Mouse (Mus musculus) lung, embryonic 15.5 days (tissue): Measurements from ENCODE around the gene Lingo4. TPM values are rescaled to one million over a fixed set of nuclear protein-coding genes. Genes with fewer than 3 reads are reported as not detected.
A peak's percentile ranks its signal among the peaks of the same experiment; 100 is the strongest.

ENCODE experiments used
- ATAC-seq: fragments of 200-750 bp; cut with Nextera tagmentation; 2 replicates; pipeline ENCODE4 v1.8.0; 2017; ENCODE audit warnings: moderate number of reproducible peaks, borderline replicate concordance; ENCODE audit not compliant: low FRiP score, low TSS enrichment; ENCODE audit errors: extremely low read depth
- H3K27ac ChIP-seq: fragments of 300-500 bp; sonication (generic); 2 replicates; pipeline ENCODE4 v1.5.1; 2015; ENCODE audit warnings: moderate library complexity, mild to moderate bottlenecking, inconsistent platforms
- H3K27me3 ChIP-seq: fragments of 300-500 bp; sonication (generic); 2 replicates; pipeline ENCODE4 v1.6.1; 2015; ENCODE audit warnings: inconsistent platforms
- H3K36me3 ChIP-seq: fragments of 300-500 bp; sonication (generic); 2 replicates; pipeline ENCODE4 v1.6.1; 2015; ENCODE audit warnings: inconsistent platforms
- H3K4me1 ChIP-seq: fragments of 300-500 bp; sonication (generic); 2 replicates; pipeline ENCODE4 v1.6.1; 2015; ENCODE audit warnings: inconsistent platforms
- H3K4me2 ChIP-seq: fragments of 300-500 bp; sonication (generic); 2 replicates; pipeline ENCODE4 v1.6.1; 2015; ENCODE audit warnings: inconsistent platforms, mild to moderate bottlenecking, moderate library complexity
- H3K4me3 ChIP-seq: fragments of 300-500 bp; sonication (generic); 2 replicates; pipeline ENCODE4 v1.5.1; 2015; ENCODE audit warnings: mild to moderate bottlenecking, inconsistent platforms
- H3K9ac ChIP-seq: fragments of 300-500 bp; sonication (generic); 2 replicates; pipeline ENCODE4 v1.6.1; 2015; ENCODE audit warnings: inconsistent platforms
- H3K9me3 ChIP-seq: fragments of 300-500 bp; sonication (generic); 2 replicates; pipeline ENCODE4 v1.6.1; 2016; ENCODE audit warnings: inconsistent platforms
- WGBS: fragments of 180-500 bp; shearing (Covaris S2); methylation state at CpG from one replicate; pipeline ENCODE4 v1.1.7; 2015; 5-methylcytosine and 5-hydroxymethylcytosine counted together
- polyA plus RNA-seq: library from polyadenylated mRNA; unstranded; fragments of >200 nt; fragmentation: Nextera tagmentation; extraction: Ambion mirVana; gene quantifications from 2 replicates; pipeline ENCODE4 v1.2.1, GENCODE M21; 2015

Lingo4 gene
- polyA plus RNA-seq, result 0.25 and 0.26 TPM in 2 replicates

GRCm38 (mm10) chr3:94398217-94398616, at the start of gene Lingo4:
TSS of gene Lingo4 (plus strand) at chr3:94398517.
- H3K27me3 ChIP-seq, result peaks cover 51% of the 10 kb centered on the region
- 59% methylated on average over 6 of the region's 6 CpGs for WGBS
- H3K9ac ChIP-seq, result no peak within 1 kb of the TSS
- no peak for ATAC-seq
- H3K27ac ChIP-seq, result no peak within 1 kb of the TSS
- peak within 1 kb of the TSS; percentile 52 for H3K4me2 ChIP-seq
- peaks cover 10% of the 10 kb centered on the region; the same call in 1 of the 2 replicates for H3K4me1 ChIP-seq
- H3K9me3 ChIP-seq, result no peaks in the 10 kb centered on the region
- H3K36me3 ChIP-seq, result no peaks in the 10 kb centered on the region
- peak within 1 kb of the TSS; percentile 26 for H3K4me3 ChIP-seq

DNA sequence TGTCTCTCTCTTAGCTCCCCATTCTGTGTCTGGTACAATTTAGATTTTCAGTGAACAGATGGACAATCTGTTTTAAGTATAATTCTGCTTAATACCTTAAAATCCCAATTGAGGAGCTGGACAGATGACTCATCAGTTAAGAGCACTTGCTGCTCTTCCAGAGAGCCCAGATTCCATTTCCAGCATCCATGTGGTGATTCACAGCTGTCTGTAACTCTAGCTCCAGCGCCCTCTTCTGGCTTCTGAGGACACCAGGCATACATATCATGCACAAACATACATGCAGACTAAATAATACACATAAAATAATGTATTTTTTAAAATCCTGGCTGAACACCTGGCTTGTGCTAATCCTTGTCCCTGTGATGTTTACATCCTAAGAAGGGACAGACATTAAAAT, 37.5 kb upstream of the Lingo4 start:
- peaks cover 5% of the 10 kb centered on the region; the same call in 1 of the 2 replicates for H3K4me1 ChIP-seq
- no peak overlapping the region for H3K4me2 ChIP-seq
- 10% methylated on average over 1 of the region's 1 CpGs for WGBS
- no peak overlapping the region for H3K9ac ChIP-seq
- no peak overlapping the region for H3K27ac ChIP-seq
- H3K27me3 ChIP-seq, result peaks cover 38% of the 10 kb centered on the region
- no peaks in the 10 kb centered on the region for H3K9me3 ChIP-seq
- ATAC-seq, result no peak
- no peaks in the 10 kb centered on the region for H3K36me3 ChIP-seq
- H3K4me3 ChIP-seq, result no peak overlapping the region

DNA sequence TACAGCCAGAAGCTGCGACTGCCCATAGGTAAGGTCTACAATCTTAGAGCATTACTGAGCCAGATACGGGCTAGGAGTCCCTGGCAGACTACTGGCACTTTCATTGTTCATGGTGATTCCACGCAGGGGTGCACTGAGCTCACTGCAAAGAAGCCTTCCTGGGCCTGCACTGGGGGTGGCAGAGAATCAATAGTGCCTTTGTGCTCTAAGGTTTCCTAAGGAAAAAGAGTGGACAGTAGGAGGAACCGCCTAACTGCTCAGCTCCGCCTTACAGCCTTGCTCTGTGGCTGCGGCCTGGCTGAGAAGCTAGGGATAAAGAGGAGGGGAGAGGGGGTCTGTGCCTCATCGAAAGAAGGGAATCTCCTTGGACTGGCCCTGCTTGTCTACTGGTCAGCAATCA, 36.2 kb upstream of the Lingo4 start, which contains the start of gene C2cd4d:
C2cd4d (plus strand) TSS at position 301 of the 400 bp plus-strand sequence.
- Histone ChIP-seq H3K9ac (peak within 1 kb of the TSS; percentile 52; the same call in 1 of the 2 replicates), H3K27me3 (peaks cover 38% of the 10 kb centered on the region), H3K36me3 (no peaks in the 10 kb centered on the region), H3K4me2 (peak within 1 kb of the TSS; percentile 92), H3K27ac (no peak within 1 kb of the TSS), H3K4me3 (peak within 1 kb of the TSS; percentile 51), H3K4me1 (peaks cover 5% of the 10 kb centered on the region; the same call in 1 of the 2 replicates), H3K9me3 (no peaks in the 10 kb centered on the region)
- WGBS, result 49% methylated on average over 7 of the region's 7 CpGs
- ATAC-seq, result no peak

DNA sequence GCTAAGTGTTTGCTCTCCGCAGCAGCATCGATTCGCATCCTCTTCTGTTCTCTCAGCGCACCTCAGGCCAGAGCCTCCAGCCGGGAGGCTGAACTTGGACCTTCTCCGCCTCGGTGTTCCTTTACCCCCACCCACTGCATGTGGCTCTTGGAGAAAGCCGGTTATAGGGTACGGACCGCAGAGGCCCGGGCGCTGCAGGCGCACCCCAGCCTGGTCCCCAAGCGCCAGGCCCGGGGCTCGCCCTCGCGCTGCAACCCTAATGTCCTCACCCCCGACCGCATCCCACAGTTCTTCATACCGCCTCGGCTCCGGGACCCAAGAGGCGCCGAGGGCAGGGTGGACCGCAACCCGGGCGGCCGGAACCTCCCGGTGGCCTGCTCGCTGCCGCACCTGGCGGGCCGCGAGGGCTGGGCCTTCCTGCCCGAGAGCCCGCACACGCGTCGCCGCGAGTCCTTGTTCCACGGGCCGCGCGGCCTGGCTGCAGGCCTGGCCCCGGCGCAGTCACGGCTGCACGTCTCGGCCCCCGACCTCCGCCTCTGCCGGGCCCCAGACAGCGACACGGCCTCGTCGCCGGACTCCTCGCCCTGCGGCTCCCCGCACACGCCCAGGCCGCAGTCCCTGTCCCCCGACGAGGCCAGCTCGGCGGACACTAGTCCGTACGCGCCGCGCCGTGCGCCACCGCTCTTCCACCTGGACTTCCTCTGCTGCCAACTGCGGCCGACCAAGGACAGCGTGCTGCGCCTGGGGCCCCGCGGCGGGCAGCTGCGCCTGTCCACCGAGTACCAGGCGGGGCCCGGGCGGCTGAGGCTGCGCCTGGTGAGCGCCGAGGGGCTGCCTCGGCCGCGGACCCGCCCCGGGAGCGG, 34.8 kb upstream of the Lingo4 start:
- peak overlapping the region; percentile 51 for H3K4me3 ChIP-seq
- H3K4me1 ChIP-seq, result peaks cover 8% of the 10 kb centered on the region; the same call in 1 of the 2 replicates
- H3K27me3 ChIP-seq, result peaks cover 38% of the 10 kb centered on the region
- no peak overlapping the region for H3K27ac ChIP-seq
- no peaks in the 10 kb centered on the region for H3K36me3 ChIP-seq
- peak overlapping the region; percentile 92 for H3K4me2 ChIP-seq
- no peaks in the 10 kb centered on the region for H3K9me3 ChIP-seq
- ATAC-seq, result peak; percentile 58; the same call in 1 of the 2 replicates
- 5% methylated on average over 92 of the region's 97 CpGs for WGBS
- peak overlapping the region; percentile 52 for H3K9ac ChIP-seq

GRCm38 (mm10) chr3:94364154-94364526, 34.2 kb upstream of the Lingo4 start:
- 0 out of 2 replicates have a peak, but pooled peaks have one; percentile 31 for ATAC-seq
- H3K27me3 ChIP-seq, result peaks cover 38% of the 10 kb centered on the region

DNA sequence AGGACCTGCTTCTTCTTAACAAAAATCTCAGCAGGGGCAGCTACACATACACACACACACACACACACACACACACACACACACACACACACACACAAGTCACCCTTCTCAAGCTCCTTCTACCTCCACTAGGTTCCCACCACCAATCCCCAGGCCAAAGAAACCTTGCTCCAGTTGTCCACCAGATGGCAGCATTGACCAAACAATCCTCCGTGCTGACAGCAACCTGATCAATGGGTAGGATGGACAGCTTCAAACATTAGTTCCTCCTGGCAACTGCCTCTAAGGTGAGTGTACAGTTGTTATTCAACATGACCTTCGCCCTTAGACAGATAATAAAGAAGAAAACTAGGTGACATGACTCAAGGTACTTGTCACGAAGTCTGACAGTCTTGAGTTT, 31.6 kb upstream of the Lingo4 start:
- Histone ChIP-seq H3K4me3 (no peak overlapping the region), H3K9ac (no peak overlapping the region), H3K9me3 (no peaks in the 10 kb centered on the region), H3K36me3 (no peaks in the 10 kb centered on the region), H3K4me1 (peaks cover 13% of the 10 kb centered on the region), H3K4me2 (no peak overlapping the region), H3K27me3 (peaks cover 38% of the 10 kb centered on the region), H3K27ac (no peak overlapping the region)
- WGBS, result 12% methylated on average over 3 of the region's 3 CpGs
- no peak for ATAC-seq

More at GRCm38 (mm10) chr3:94364154-94364526, 34.2 kb upstream of the Lingo4 start:
- WGBS, result 4% methylated on average over 23 of the region's 23 CpGs
- Histone ChIP-seq H3K4me2 (peak overlapping the region; percentile 92), H3K9me3 (no peaks in the 10 kb centered on the region), H3K4me3 (peak overlapping the region; percentile 51), H3K36me3 (no peaks in the 10 kb centered on the region), H3K4me1 (peaks cover 8% of the 10 kb centered on the region; the same call in 1 of the 2 replicates), H3K27ac (no peak overlapping the region), H3K9ac (peak overlapping the region; percentile 52)

- WGBS, result 56% methylated on average over 6 of the region's 6 CpGs
- Histone ChIP-seq H3K36me3 (no peaks in the 10 kb centered on the region), H3K4me3 (no peak overlapping the region), H3K27me3 (peaks cover 30% of the 10 kb centered on the region), H3K4me2 (no peak overlapping the region), H3K9ac (no peak overlapping the region), H3K27ac (peak overlapping the region; percentile 15; the same call in 1 of the 2 replicates), H3K4me1 (peaks cover 20% of the 10 kb centered on the region), H3K9me3 (no peaks in the 10 kb centered on the region)
- ATAC-seq, result no peak
Observed at GRCm38 (mm10) chr3:94367511-94367910, 30.8 kb upstream of the Lingo4 start.

- H3K27me3 ChIP-seq, result peaks cover 20% of the 10 kb centered on the region
- H3K36me3 ChIP-seq, result no peaks in the 10 kb centered on the region
- H3K4me1 ChIP-seq, result peaks cover 23% of the 10 kb centered on the region
- no peak overlapping the region for H3K4me2 ChIP-seq
- H3K9ac ChIP-seq, result no peak overlapping the region
- 57% methylated on average over 6 of the region's 6 CpGs for WGBS
- H3K4me3 ChIP-seq, result no peak overlapping the region
- H3K27ac ChIP-seq, result no peak overlapping the region
- ATAC-seq, result no peak
- H3K9me3 ChIP-seq, result no peaks in the 10 kb centered on the region
Observed at GRCm38 (mm10) chr3:94368631-94369030, 29.7 kb upstream of the Lingo4 start.

GRCm38 (mm10) chr3:94369709-94370108, 28.6 kb upstream of the Lingo4 start:
- Histone ChIP-seq H3K4me2 (no peak overlapping the region), H3K27ac (no peak overlapping the region), H3K4me3 (no peak overlapping the region), H3K27me3 (peaks cover 9% of the 10 kb centered on the region), H3K4me1 (peaks cover 28% of the 10 kb centered on the region), H3K9ac (no peak overlapping the region), H3K9me3 (no peaks in the 10 kb centered on the region), H3K36me3 (no peaks in the 10 kb centered on the region)
- 69% methylated on average over 2 of the region's 2 CpGs for WGBS
- ATAC-seq, result no peak

- Histone ChIP-seq H3K9ac (no peak overlapping the region), H3K27ac (peak overlapping the region; percentile 88; the same call in 1 of the 2 replicates), H3K4me3 (peak overlapping the region; percentile 8; the same call in 1 of the 2 replicates), H3K4me1 (peaks cover 28% of the 10 kb centered on the region), H3K27me3 (no peaks in the 10 kb centered on the region; the same call in 1 of the 2 replicates), H3K36me3 (no peaks in the 10 kb centered on the region), H3K4me2 (peak overlapping the region; percentile 41), H3K9me3 (no peaks in the 10 kb centered on the region)
- 5% methylated on average over 11 of the region's 11 CpGs for WGBS
- ATAC-seq, result peak; percentile 19; the same call in 1 of the 2 replicates
Observed at GRCm38 (mm10) chr3:94371637-94372036, 26.7 kb upstream of the Lingo4 start.

- WGBS, result 0% methylated on average over 3 of the region's 3 CpGs
- Histone ChIP-seq H3K36me3 (no peaks in the 10 kb centered on the region), H3K9me3 (no peaks in the 10 kb centered on the region), H3K4me1 (peaks cover 28% of the 10 kb centered on the region), H3K4me2 (peak overlapping the region; percentile 41), H3K4me3 (peak overlapping the region; percentile 8; the same call in 1 of the 2 replicates), H3K27ac (peak overlapping the region; percentile 88), H3K9ac (no peak overlapping the region), H3K27me3 (no peaks in the 10 kb centered on the region; the same call in 1 of the 2 replicates)
- no peak for ATAC-seq
Observed at GRCm38 (mm10) chr3:94372038-94372437, 26.3 kb upstream of the Lingo4 start.

DNA sequence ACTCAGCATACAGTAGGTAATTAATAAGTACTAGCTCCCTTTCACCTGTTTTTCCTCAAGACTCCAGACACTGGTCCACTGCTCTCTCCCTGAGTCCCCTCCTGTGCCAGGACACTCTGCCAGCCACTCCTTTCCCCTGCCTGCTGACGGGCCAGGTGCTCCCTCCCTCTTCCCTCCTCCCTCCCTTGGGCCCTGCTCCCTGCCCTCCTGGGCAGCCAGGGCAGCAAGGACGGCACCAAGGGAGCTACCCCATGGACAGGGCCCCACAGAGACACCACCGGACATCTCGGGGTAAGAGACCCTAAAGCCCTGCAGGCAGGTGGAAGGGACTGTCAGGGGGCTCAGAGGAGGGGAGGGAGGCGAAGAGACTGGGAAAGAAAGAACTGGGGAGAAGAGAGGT, 25.7 kb upstream of the Lingo4 start, which contains the start of gene Rorc:
Rorc (plus strand) TSS at position 154 of the 400 bp plus-strand sequence.
- H3K4me3 ChIP-seq, result peak within 1 kb of the TSS; percentile 32
- ATAC-seq, result peak; percentile 19; the same call in 1 of the 2 replicates
- H3K27me3 ChIP-seq, result no peaks in the 10 kb centered on the region; the same call in 1 of the 2 replicates
- peaks cover 28% of the 10 kb centered on the region for H3K4me1 ChIP-seq
- peak within 1 kb of the TSS; percentile 53 for H3K4me2 ChIP-seq
- H3K27ac ChIP-seq, result peak within 1 kb of the TSS; percentile 88
- WGBS, result 8% methylated on average over 5 of the region's 5 CpGs
- no peaks in the 10 kb centered on the region for H3K9me3 ChIP-seq
- no peaks in the 10 kb centered on the region for H3K36me3 ChIP-seq
- 0 out of 2 replicates have a peak within 1 kb of the TSS, but pooled peaks have one; percentile 13 for H3K9ac ChIP-seq
